Mouse (Mus musculus): ENCODE measurements around the gene Gls2.
"Not testable (repeated sequence)": the region's sequence is repeated elsewhere in the genome, so short reads cannot be mapped to it uniquely, and the experiment has no call there.

Gls2 gene

DNA sequence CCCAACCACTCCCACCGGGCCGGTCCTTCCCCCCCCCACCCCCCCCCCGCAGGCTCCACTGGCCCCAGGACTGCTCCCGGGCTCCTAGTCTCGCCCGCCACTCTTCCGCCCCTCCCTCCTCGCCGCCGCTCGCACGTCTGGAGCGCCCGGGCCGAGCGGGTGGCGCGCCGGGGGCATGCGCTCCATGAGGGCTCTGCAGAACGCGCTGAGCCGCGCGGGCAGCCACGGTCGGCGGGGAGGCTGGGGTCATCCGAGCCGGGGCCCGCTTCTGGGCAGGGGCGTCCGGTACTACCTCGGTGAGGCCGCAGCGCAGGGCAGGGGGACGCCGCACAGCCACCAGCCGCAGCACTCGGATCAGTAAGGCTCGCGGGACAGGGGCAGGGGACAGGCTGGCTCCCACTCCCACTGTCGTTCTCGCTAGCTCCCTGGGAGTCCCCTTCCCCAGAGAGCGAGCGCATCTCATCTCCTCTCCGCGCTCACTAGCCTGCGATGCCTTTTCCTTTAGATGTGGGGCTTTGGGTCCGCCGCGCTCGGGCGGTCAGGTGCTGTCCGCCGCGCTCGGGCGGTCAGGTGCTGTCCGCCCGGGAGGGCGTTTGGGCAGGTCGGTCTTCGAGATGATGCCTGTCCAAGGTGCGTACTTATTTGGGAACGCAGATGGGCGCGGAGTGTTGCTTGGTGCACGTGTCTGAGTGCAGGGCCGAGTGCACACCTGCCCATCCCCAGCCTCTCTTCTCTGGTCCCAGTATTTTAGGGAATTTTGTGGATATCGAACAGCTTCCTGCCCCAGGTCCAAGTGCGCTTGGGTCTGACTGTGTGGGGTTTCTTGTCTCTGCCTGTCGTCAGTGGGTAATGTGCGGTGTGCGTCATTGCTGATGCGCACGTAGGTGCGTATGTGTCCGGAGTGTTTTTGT is 549 bp downstream of the Gls2 start:
- DNase-seq (ENCODE audit: low read depth, low spot score): no peak

DNA sequence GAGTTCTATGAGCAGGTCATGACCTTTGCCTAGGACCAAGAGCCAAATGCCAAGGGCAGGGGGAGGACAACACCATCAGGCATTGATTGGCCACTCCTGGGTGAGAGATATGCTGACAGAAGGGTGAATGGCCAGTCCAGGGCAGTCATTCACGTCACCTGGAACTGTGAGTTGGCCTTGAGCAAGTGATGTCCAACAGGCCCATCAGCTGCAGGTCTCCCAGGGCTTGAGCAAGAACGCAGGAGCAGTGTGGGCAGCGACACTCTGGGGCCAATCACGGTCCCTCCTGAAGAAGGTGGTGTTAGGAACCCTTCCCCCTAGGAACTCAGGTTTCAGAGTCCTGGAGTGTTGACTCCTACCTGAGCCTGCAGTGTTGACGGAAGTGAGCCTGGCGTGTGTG is 7.6 kb downstream of the Gls2 start:
- DNase-seq (ENCODE audit: low read depth, low spot score): no peak

GRCm38 (mm10) chr10:128204941-128205340 is 10.7 kb downstream of the Gls2 start:
- no peak for DNase-seq (ENCODE audit: low read depth, low spot score)

DNA sequence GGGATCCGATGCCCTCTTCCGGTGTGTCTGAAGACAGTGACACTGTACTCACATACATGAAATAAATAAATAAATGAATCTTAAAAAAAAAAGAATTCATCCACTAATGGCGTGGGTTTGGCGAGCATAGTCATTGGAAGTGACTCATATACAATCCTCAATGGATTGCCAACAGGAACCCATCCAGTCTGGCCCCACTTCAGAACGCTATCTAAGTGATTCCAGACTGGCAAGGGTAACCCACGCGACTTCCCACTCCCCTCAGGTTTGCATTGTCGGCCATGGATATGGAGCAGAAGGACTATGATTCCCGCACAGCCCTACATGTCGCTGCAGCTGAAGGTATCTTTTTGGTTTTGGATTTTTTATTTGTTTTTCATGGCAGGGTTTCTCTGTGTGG is 14.1 kb downstream of the Gls2 start:
- DNase-seq (ENCODE audit: low read depth, low spot score): no peak

DNA sequence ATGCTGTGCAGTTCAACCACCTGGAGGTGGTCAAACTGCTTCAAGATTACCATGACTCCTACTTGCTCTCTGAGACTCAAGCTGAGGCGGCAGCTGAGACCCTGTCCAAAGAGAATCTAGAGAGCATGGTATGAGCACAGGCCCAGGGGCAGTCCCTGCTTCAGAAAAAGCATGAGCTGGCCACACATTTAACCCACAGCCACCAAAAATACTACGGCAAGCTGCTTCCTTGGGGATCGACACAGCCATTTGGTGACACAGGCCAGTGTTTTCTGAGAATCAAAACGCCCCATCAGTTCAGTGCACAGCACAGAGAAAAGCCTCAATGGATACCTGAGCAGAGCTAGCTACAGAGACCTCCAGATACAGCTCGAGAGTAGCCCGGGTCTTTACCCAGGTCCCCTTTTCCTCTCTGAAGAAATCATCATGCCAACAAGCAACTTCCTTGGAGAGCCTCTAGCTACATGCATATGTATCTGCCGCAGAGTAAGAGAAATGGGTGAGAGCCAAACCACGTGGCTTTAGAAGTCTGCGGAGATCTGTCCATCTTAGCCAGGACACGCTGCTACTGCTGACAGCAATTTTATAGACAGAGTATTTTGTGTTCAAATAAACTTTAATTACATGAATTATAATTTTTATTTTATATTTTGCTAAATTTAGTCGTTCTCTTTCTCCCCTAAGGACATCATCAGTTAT is 15.2 kb downstream of the Gls2 start:
- DNase-seq (ENCODE audit: low read depth, low spot score): no peak

DNA sequence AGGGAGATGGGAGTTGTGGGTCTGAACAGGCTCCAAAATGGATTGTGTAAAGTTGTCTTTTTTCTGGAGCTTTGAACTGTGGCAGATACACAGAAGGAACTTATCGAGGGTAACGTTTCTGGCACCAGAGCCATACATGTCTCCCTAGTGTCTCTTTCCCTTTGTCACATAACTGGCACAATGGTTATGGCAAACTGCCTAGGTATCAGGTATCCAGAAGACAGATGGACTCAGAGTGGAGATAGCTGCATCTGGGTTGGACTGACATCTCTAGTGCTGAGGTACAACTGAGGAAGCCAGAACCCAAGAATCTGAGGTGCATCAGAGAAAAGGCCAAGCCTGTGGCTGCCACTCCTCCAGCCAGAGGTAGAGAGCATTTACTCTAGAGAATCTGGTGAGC is 15.9 kb downstream of the Gls2 start:
- DNase-seq (ENCODE audit: low read depth, low spot score): no peak

DNA sequence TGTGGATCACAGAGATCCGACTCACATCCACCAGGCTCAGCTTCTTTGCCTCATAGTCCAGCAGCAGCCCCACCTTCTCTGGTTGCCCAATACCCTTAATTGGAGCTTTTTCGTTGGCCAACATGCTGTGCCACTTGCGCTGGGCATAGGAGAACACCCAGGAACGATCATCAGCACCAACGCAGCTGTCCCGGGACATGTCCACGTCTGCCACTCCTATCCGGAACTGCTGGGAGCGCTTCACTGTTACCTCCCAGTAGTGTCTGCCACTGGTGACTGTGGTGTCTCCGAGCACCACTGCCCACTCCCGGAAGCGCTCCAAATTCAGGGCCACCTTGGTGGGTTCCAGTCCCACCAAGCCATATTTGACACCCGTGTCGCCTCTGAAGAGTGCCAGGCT is 16.7 kb downstream of the Gls2 start:
- no peak for DNase-seq (ENCODE audit: low read depth, low spot score)

DNA sequence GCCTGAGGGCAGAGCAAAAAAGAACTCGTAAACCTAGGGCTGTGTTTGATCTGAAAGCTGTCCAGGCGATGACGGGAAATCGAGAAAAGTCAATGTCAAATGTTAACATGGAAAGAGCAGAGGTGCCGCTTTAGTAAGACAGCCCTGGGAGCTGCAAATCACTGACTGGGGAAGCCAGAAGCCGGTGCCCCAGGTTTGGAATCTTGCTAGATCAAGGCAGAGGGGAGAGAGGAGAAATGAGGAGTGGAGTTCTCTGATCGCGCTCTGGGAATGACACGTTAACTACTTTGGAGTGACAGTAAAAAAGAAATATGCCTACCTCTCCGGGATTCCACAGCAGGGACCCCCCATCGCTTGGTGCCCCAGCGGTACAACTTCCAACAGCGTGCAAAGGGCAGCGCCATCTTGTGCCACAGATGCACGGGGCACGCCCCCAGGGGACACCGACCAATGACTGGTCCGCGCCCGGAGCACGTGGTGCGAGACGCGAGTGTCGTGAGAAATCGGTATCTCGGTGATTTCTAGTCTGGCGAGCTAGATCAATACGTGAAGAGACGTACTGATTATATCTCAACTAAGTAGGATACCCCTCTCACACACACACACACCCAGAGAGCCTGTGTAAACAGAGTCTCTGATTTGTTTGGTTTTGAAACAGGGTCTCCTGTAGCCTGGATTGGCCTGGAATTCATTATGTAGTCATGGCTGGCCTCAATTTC is 17.3 kb downstream of the Gls2 start, which contains the start of gene Spryd4:
Gene Spryd4, minus strand, starts transcription at position 418 of the 719 bp plus-strand sequence.
- peak; percentile 79 for DNase-seq (ENCODE audit: low read depth, low spot score)

GRCm38 (mm10) chr10:128212148-128212547 is 17.9 kb downstream of the Gls2 start:
- DNase-seq (ENCODE audit: low read depth, low spot score): no peak

DNA sequence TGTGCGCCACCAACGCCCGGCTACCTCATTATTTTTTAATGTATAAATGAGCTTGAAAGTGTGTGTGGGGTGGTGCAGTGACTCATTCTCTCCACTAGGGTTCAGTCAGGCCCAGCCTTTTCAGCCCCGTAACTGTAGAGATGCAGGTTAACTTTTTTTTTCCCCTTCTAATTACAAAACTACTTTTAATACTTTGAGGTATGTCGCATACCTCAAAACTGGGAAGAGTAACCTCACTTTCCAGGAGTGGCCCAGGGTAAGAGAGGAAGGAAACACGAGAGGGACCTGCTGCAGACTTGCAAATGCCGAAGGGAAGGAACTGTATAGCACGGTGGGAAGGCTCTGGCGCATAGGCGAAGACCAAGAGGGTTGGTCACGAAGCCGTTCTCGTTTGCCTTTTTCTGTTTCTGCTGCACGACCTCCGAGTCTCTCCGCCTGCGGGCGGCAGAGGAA is 18.6 kb downstream of the Gls2 start:
- DNase-seq (ENCODE audit: low read depth, low spot score): no peak

DNA sequence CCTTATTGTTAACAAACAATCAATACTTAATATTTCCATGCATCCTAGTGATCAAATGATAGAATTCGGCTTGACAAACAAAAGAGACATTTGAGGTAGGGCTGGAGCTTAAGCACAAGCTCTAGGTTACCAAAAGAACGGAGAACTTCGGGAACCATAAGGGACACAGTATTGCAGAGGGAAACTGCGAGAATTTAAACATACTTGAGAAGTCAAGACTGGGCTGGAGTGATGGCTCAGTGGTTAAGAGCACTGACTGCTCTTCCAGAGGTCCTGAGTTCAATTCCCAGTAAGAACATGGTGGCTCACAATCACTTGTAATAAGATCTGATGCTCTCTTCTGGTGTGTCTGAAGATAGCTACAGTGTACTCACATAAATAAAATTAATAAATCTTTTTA is 19.9 kb downstream of the Gls2 start:
- not testable (repeated sequence) for DNase-seq (ENCODE audit: low read depth, low spot score)

- DNase-seq (ENCODE audit: low read depth, low spot score): no peak
Measured at GRCm38 (mm10) chr10:128214981-128215380, 20.7 kb downstream of the Gls2 start.

- DNase-seq (ENCODE audit: low read depth, low spot score): no peak
Measured at GRCm38 (mm10) chr10:128218387-128219117, 24.3 kb downstream of the Gls2 start.

DNA sequence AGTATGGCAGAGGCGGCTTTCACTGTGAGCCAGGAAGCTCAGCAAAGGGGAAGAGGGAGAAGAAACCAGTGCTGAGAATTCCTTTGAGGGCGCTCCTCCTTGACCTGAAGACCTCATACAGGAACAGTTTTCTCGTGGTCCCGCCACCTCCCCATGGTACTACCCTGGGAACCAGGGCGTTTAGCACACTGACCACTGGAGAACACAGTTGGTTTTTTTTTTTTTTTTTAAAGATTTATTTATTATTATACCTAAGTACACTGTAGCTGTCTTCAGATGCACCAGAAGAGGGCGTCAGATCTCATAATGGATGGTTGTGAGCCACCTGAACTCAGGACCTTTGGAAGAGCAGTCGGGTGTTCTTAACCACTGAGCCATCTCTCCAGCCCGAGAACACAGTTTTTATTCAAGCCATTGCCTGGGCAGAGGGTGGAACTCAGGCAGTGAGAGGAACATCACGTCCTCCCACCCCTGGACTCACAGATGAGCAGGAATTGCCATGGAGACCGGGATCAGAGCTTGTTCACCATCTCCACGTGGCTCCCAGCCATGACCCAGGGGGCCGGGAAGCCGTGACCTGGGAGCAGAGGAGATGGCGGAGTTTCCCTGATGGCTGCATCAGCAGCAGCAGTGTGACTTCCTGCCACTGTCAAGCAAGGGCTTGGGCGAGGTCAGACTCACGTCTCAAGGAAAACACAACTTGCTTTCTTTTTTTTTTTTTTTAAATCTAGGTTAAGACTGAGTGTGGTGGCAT is 27.5 kb downstream of the Gls2 start:
- DNase-seq (ENCODE audit: low read depth, low spot score): no peak

DNA sequence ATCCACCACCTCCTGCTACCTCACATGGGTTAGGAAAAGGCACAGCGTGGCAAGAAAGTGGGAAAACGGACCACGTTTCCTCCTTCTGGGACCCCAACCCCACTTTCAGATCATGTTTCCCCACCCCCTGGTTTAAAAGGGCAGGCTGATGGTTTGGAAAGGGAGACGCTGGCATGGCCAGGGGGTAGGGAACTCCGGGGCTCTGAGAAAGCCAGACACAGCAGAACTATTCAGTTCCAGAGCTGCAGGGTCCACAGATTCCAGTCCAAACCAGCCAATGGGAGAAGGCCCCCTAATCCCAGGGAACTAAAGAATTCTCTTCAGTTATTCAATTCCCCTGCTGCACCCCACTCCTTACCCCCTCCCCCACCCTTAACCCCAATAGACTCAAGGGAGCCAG is 30.8 kb downstream of the Gls2 start:
- DNase-seq (ENCODE audit: low read depth, low spot score): no peak

DNA sequence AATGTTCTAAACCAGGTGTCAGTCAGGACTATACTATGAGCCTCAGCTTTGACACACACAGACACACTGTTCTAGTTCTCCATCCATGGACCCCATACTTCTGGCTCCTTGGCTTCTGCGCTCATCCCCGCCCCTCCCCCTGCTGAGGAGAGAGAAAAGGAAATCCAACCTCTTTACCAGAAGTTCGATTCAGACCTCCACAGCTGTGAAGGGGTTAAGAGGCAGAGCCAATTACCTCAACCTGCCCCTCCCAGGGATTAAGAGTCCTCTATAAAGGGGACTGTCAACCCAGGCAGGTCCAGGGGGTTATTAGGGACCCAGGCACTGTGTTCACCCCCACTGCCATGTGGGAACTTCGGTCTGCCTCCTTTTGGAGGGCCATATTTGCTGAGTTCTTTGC is 31.3 kb downstream of the Gls2 start, which contains the start of gene Mip:
Gene Mip, plus strand, starts transcription at position 301 of the 400 bp plus-strand sequence.
- no peak for DNase-seq (ENCODE audit: low read depth, low spot score)

GRCm38 (mm10) chr10:128227592-128227991 is 33.3 kb downstream of the Gls2 start:
- no peak for DNase-seq (ENCODE audit: low read depth, low spot score)

DNA sequence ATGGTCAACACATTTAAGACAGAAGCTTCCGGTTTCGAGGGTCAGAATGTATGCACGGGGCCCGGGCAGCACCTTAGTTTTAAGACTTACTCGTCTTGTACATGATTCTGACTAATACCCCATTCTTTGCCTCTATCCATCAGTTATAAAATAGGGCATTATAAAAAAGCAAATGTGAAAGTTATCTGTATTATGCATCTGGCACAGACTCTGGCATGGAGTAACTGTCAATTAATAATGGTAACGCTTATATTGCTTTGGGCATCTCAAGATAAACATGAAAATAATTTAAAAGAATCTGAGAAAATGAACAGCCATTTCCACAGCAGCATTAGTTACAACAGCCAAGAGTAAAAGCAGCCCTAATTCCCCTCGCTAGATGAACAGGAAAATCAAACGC is 33.8 kb downstream of the Gls2 start:
- DNase-seq (ENCODE audit: low read depth, low spot score): no peak

- DNase-seq (ENCODE audit: low read depth, low spot score): no peak
Measured at GRCm38 (mm10) chr10:128230582-128230981, 36.3 kb downstream of the Gls2 start.

DNA sequence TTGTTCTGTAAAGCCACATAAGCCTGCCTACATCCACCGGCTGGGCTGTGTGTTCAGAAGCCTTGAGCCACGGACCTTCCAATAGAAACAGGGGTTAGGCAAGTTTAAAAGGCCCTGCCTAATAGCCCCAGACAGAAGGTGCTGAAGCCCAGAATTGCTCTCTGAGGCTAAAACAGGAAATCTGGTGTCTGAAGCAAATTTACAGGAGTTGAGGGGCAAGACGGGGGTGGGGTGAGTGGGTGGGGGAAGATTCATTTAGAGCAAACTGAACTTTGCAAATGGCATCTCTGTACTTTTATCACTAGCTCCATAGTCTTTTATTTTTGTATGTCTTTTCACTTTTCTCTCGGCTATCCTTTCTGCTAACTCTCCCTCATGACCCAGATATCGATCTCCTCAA is 36.9 kb downstream of the Gls2 start:
- DNase-seq (ENCODE audit: low read depth, low spot score): no peak

Measured in brain, embryonic 18.5 days (tissue).